Mouse (Mus musculus): ENCODE data around the gene Sat1. TPM values are rescaled to one million over a fixed set of nuclear protein-coding genes. Genes with fewer than 3 reads are reported as not detected.
"Not testable (repeated sequence)": the region's sequence is repeated elsewhere in the genome, so short reads cannot be mapped to it uniquely, and the experiment has no call there.

Sat1 gene
- total and polyA plus RNA-seq, 3 experiments = 22.1 to 31.7 (median 29.2) TPM

DNA sequence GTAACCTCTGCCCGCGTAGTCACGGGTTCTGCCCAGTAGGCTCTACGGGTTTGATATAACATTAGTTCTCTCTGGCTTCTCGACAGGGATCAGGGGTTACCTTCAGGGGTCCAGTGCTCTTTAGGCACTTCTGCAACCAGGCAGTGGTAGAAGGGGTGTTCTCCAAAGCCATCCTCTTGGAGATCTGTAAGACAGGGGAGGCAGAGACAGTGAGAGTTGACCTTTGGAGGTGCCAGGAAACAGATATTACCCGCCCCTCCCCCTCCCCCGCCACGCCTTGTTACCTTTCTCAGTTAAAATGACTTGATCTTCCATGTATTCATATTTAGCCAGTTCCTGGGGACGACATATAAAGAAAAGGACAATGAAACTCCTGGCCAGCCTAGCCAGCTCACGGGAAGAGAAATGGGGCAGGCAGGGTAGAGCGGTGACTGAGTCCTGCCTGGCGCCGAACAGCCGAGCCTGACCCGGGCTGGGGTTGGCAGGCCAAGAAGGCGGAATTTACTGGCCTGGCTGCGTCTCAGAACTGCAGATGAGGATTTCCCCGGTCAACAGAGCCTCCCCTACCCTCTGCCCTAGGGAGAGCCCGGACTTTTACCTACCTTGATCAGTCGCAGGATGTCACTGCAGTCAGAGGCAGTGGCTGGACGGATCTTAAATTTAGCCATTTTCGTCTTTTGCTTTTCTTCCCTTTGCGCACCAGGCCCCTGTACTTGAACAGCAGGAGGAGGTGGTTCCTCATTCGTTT lies 574 bp downstream of the Sat1 start:
- WGBS = 16% methylated on average over 24 of the region's 24 CpGs
- intact Hi-C loops (cut with DNase I) = loop anchor here (1.0 to 5.0 kb wide), 3 partner anchors 47 to 117 kb away; partner anchors contain the start of gene Acot9
- peak; percentile 56 to 66 for DNase-seq
- Histone ChIP-seq H3K9ac (ENCODE audit: low read depth, low read length) (peak overlapping the region; percentile 81), H3K79me2 (replicated peaks; ENCODE audit: control insufficient read depth, insufficient read depth, low read length) (no peaks in the 10 kb centered on the region), H3K27ac (peak overlapping the region; percentile 93), H3K27me3 (ENCODE audit: control insufficient read depth, insufficient read depth, low read length) (no peaks in the 10 kb centered on the region), H3K4me1 (ENCODE audit: control insufficient read depth, insufficient read depth, low read length) (no peaks in the 10 kb centered on the region), H3K36me3 (ENCODE audit: control insufficient read depth, insufficient read depth, low read length) (peaks cover 16% of the 10 kb centered on the region), H3K4me3 (peak overlapping the region; percentile 69)
- TF ChIP-seq CTCF (IDR thresholded peaks at IDR 0.05) (no peak), EP300 (IDR thresholded peaks at IDR 0.05; ENCODE audit: insufficient read depth, low read depth, low read length) (no peak), POLR2A (IDR thresholded peaks at IDR 0.05; ENCODE audit: insufficient read depth, low read depth, low read length) (no peak)

DNA sequence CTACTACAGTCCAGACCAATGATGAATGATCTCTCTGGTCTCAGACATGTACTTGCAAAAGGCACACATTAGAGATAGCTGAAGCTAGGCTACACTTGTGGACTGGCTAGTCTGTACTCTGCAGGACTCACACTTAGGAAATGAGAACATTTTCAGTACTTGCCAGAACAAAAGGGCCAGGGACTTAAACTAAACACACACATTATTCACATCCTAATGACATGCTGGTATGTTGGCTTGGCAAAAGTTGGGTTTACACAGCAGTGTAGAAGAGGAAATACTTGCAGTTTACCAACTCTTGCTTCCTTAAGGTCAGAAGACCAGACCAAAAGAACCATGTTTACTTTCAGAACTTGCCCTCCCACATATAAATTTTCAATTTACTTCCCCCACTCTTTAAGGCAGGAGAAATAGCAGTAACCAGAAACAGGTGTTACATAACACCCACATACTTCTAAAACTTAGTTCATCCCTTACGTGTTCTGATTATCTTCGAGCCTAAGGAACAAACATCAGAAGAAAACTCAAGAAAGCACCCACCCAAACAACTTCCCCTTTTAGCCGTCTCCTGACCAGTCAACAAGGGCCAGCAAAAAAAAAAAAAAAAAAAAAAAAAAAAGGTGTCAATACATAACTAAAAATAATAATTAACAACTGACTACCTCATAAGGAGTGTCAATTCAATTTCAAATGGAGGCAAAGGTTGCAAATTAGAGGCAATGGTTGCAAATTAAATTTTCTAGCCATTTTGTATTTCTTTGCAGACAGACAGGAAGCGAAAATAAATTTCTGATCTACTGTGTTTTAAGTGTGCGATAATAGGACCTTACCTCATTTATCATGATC lies 1.7 kb downstream of the Sat1 start:
- WGBS = 53% methylated on average over 5 of the region's 5 CpGs

DNA sequence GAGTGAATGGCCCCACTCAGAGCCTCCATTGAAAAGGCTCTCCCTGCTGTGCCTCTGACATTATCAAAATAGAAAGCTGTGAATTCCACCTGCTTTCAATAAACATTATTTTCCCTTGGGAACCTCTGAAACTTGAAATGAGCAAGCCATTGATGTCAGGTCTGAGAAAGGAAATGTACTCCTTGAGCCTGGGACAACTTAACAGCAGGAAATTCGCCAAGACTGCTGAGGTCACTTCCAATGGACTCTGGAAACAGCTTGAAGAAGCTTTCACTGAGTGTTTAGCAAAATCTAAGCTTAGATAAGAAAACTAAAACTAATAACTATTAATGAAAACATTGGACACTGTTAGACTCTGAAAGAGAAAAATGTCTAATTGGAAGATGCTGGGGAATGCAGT lies 7.6 kb downstream of the Sat1 start:
- Histone ChIP-seq H3K36me3 (ENCODE audit: control insufficient read depth, insufficient read depth, low read length) (peaks cover 7% of the 10 kb centered on the region; the same call in 1 of the 2 replicates), H3K27me3 (ENCODE audit: control insufficient read depth, insufficient read depth, low read length) (no peaks in the 10 kb centered on the region), H3K27ac (no peak overlapping the region), H3K4me1 (ENCODE audit: control insufficient read depth, insufficient read depth, low read length) (no peaks in the 10 kb centered on the region), H3K9ac (ENCODE audit: low read depth, low read length) (no peak overlapping the region), H3K79me2 (replicated peaks; ENCODE audit: control insufficient read depth, insufficient read depth, low read length) (no peaks in the 10 kb centered on the region), H3K4me3 (no peak overlapping the region)
- intact Hi-C loops (cut with DNase I) = loop anchor here (2.0 kb wide), 1 partner anchor 64 kb away; no protein-coding TSS in a partner anchor
- WGBS = 23% methylated on average over 1 of the region's 1 CpGs
- peak in 1 of 2 experiments; percentile 26 for DNase-seq
- TF ChIP-seq CTCF (IDR thresholded peaks at IDR 0.05) = no peak

More for the DNA sequence above, 1.7 kb downstream of the Sat1 start:
- DNase-seq = no peak
- intact Hi-C loops (cut with DNase I) = loop anchor here (5.0 kb wide), 1 partner anchor 118 kb away; no protein-coding TSS in a partner anchor
- Histone ChIP-seq H3K27me3 (ENCODE audit: control insufficient read depth, insufficient read depth, low read length) (no peaks in the 10 kb centered on the region), H3K9ac (ENCODE audit: low read depth, low read length) (no peak overlapping the region; the same call in 1 of the 2 replicates), H3K27ac (peak overlapping the region; percentile 93), H3K4me3 (peak overlapping the region; percentile 69), H3K79me2 (replicated peaks; ENCODE audit: control insufficient read depth, insufficient read depth, low read length) (no peaks in the 10 kb centered on the region), H3K36me3 (ENCODE audit: control insufficient read depth, insufficient read depth, low read length) (peaks cover 16% of the 10 kb centered on the region), H3K4me1 (ENCODE audit: control insufficient read depth, insufficient read depth, low read length) (no peaks in the 10 kb centered on the region)
- TF ChIP-seq POLR2A (IDR thresholded peaks at IDR 0.05; ENCODE audit: insufficient read depth, low read depth, low read length) (no peak), EP300 (IDR thresholded peaks at IDR 0.05; ENCODE audit: insufficient read depth, low read depth, low read length) (no peak), CTCF (IDR thresholded peaks at IDR 0.05) (no peak)

DNA sequence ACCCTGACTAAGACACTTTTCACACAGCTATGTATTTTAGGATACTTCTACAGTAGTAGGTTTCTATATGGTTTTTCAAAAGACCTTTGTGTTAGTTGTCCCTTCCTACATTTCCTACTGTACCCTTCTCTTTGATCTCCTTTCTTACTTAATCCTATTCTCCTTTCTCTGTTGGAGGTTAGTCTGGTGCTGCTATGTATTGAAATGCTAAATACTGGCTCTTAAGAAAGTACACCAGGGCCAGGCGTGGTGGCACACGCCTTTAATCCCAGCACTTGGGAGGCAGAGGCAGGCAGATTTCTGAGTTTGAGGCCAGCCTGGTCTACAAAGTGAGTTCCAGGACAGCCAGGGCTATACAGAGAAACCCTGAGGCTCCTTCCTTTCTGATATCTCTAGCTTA lies 10.8 kb downstream of the Sat1 start:
- H3K4me3 ChIP-seq; H3K4me1 ChIP-seq (ENCODE audit: control insufficient read depth, insufficient read depth, low read length); H3K27ac ChIP-seq; H3K9ac ChIP-seq (ENCODE audit: low read depth, low read length); H3K36me3 ChIP-seq (ENCODE audit: control insufficient read depth, insufficient read depth, low read length); DNase-seq; H3K79me2 ChIP-seq (replicated peaks; ENCODE audit: control insufficient read depth, insufficient read depth, low read length); intact Hi-C loops (cut with DNase I); H3K27me3 ChIP-seq (ENCODE audit: control insufficient read depth, insufficient read depth, low read length): not testable (repeated sequence)
- WGBS = 85% methylated on average over 2 of the region's 2 CpGs

DNA sequence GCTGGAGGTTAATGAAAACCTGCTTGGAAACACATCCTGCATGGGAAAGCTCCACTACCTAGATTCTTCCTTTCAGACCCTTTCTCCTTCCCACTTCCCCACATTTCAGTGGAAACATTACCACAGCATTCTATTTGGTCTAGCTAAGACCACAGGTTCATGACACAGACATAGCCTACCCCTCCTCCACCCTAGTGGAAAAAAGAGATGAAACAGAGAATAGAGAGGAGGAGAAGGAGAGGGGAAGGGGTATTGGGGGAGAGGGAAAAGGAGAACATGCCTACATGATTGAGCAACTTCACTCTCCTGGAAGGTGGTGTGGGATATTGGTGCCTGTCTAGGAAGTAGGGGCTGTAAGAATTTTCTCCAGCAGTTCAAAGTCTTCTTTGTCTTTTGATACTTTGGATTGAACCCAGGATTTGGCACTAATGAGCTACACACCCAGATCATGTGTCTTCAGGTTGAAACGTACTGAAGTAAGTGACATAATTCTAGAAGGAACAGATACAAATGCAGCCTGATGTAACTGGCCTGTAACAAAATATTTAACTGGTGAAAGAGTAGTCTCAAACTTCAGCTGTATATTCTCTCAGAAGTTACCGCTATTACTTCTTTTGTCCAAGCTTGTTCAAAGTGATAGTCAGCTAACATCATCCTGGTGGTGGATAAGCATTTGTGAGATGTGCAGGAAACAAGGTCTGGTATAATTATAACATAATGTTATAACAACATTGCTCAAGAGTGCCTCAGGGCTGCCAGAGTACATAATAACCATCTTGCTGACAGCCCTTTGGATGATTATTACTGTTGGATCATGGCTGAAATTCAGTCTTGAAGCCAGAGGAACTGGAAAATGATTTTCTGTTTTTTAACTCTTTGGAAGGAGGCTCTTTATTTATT lies 13.6 kb downstream of the Sat1 start:
- 57% methylated on average over 2 of the region's 2 CpGs for WGBS
- no peak for TF ChIP-seq CTCF (IDR thresholded peaks at IDR 0.05)
- TF ChIP-seq POLR2A (IDR thresholded peaks at IDR 0.05; ENCODE audit: insufficient read depth, low read depth, low read length) = no peak
- Histone ChIP-seq H3K4me1 (ENCODE audit: control insufficient read depth, insufficient read depth, low read length) (no peaks in the 10 kb centered on the region), H3K4me3 (no peak overlapping the region), H3K9ac (ENCODE audit: low read depth, low read length) (no peak overlapping the region), H3K27me3 (ENCODE audit: control insufficient read depth, insufficient read depth, low read length) (no peaks in the 10 kb centered on the region), H3K79me2 (replicated peaks; ENCODE audit: control insufficient read depth, insufficient read depth, low read length) (no peaks in the 10 kb centered on the region), H3K27ac (no peak overlapping the region), H3K36me3 (ENCODE audit: control insufficient read depth, insufficient read depth, low read length) (no peaks in the 10 kb centered on the region)
- intact Hi-C loops (cut with DNase I) = no loop called here
- no peak for DNase-seq
